Mouse (Mus musculus): ENCODE data around the gene Thada.

The Thada gene

DNA sequence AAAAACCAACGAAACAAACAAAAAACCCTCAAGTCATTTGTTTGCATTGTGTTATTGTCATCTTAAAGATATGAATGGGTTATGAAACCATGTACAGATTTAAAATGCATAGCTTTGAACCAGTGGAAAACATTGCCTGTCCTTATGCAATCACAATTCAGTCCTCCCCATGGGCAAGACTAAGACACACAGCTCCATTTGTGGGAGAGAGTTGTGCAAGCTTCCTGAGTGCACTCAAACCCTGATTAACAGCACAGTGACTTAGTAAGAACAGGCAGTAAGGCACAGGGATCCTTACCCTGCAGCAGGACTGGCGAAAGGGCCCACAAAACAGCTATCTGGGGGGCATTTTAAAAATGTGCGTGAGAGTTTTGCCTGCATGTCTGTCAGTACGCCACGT is 11.2 kb upstream of the Thada start:
- DNase-seq (ENCODE audit: low spot score in 2 of 2) = no peak

DNA sequence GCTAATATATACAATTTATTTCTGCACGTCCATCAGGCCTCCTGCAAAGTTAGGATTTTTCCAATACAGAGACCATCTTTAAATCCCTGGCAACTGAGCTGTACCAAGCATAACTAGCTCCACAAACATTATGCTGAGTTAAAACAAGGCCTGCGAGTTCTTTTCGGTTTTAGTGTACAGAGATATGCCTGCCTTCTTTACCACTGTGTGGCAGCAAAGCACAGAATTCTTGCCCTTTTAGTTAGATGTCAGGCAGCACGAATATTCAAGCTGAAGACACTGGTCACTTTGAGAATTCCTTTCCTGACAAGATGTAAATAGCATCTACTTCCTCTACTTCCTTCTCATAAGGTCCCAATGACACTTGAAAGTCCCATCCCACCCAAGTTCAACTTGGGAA is 8.3 kb upstream of the Thada start:
- DNase-seq (ENCODE audit: low spot score in 2 of 2) = no peak

DNA sequence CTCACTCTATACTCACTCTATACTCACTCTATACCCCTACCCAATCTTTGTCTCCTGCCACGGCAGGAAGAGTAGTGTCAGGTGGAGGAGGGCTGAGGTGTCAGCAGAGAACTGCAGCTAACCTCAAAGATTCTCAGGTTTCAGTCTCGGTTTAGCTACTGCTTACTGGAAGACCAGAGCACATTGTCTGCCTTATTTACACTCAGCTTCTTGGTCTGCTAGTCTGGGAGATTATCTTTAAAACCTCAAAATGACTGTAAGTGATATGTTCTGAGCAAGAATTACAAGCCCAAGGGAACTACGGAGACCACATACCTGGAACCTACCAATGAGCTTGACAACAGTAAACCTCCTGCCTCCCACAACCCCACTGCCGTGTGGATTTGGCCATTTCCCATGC is 31.0 kb downstream of the Thada start:
- no peak for DNase-seq (ENCODE audit: low spot score in 2 of 2)

DNA sequence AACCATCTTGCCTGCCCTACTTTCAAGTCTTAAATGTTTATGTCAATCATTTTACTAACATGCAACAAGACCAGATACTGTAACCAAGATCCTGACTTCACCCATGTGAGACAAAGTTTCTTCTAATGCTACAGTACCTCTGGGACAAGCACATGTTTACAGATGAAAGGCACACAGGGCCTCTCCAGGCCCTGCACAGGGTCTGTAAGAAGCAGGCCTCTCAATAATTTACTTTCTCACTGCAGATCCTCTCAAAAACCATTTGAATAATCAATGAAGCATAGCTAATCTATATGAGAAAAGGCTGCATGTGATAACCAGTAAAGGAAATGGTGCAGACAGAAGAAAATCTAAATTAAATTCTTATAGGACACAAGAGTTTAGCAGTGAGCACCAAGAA is 31.8 kb downstream of the Thada start:
- DNase-seq (ENCODE audit: low spot score in 2 of 2) = no peak

DNA sequence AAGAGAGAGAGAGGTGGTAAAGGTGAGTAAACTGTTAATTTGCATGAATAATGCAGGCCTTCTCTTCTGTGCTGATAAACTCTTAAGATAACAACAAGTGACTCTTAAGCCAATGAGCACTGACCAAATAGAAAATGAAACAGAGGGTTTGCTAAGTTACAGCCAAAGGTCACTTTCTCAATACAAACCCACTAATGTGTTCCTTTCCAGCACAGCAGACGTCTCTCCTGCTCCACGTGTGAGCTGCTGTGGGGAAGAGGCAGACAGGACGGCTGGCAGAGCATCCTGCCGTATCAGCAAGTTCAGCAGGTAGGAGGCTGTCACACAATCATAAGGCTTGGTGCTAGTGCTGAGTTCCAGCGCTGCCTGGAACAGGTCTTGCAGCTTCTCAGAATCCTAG is 34.0 kb downstream of the Thada start:
- no peak for DNase-seq (ENCODE audit: low spot score in 2 of 2)

DNA sequence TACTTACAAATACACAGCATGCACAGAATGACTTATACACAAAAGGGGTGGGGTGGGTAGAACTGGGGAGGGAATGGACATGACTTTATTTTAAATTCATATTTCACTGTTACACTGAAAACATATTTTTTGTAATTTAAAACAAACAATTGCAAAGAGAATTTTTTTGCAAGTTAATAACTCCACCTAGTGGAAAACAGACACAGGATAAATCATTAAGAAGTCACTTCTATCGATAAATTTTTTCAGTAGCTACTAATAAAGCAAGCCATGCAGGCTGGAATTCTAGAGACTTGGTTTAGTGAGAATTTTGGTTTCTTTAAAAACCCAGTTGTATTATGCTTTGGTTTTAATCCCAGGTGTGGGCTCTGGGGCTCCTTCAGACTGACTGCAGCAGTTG is 41.7 kb downstream of the Thada start:
- DNase-seq (ENCODE audit: low spot score in 2 of 2) = no peak

DNA sequence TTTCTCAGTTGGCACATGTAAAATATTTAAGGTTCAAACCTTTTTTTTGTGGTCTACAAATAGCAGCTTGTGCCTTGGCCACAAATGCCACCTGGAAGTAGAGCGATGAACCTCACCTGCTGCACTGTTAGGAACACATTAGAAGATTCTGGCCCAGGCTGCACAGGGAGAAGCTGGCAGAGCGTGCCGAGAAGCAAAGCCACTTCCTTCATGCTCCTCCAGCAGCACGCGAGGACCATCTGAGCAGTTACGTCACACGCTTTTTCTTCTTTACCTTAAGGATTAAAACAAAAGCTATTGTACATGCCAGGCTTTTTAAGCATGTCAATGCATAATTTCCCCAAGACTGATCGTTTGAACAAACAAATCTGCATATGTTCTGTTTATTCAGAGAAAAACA is 43.1 kb downstream of the Thada start:
- peak in 1 of 2 experiments; percentile 16 for DNase-seq (ENCODE audit: low spot score in 2 of 2)

DNA sequence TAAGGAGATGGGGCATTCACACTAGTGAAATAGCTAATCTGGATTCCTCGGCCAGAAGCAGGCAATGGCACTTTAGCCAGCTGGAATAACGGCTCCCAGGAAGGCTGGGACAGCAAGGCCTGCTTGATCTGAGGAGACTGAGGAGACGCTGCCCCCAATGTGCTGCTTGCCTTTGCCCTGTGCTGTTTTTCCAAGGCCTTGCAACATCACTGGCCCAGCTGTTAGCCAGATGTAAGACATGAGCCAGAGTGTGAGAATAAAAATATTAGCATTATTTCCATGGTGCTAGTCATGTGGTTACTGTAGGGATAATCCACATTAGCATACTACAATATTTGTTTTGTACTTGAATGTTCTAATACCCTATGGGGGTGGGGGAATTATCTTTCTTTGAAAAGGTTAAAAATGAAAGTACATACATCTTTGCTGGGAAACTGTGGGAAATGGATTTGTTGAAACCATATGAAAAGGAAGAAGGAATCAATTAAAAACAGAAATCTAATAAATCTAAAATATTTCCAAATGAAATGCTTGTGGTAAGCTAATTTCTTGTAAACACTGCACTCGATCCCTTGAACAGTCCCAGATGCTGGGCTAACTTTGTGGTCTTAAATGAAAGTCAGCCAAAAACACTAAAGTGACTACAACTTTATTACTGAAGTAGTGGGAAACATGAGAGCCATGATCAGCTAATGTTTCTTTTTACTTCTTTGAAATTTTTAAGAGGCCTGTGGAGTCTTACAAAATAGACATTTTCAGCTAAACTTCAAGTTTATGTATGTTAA is 43.8 kb downstream of the Thada start:
- no peak for DNase-seq (ENCODE audit: low spot score in 2 of 2)

DNA sequence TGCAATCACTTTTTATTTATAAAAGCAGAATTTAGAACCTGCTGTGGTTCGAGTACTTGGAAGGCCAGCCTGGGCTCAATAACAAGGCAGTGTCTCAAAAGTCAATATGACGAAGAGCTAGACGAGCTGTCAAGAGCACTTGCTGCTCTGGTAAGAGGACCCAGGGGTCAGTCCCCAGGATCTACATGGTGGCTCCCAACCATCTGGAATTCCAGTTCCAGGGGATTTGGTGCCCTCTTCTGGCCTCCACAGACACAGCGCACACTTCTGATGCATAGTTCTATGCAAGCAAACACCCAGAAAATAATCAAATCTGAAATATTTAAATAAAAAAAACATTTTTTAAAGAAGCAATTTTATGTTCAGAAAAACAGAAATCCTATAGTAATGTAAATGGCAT is 45.0 kb downstream of the Thada start:
- no peak for DNase-seq (ENCODE audit: low spot score in 2 of 2)

DNA sequence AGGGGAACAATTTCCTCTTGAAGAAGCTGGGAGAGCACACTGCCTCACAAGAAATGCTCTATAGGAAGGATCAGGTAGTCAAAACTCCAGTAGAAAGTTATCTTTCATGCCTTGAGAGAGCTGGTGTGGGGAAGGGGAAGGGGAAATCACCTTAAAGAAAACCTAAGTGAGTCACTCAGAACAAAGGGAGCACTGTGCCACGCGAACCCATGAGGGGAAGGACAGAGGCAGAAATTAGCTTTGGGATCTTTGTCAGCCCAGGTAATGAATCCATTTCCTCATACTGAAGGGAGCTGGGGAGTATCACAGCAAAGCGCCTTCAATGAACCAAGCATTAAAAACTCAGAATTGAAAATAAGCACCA is 45.7 kb downstream of the Thada start:
- DNase-seq (ENCODE audit: low spot score in 2 of 2) = no peak

DNA sequence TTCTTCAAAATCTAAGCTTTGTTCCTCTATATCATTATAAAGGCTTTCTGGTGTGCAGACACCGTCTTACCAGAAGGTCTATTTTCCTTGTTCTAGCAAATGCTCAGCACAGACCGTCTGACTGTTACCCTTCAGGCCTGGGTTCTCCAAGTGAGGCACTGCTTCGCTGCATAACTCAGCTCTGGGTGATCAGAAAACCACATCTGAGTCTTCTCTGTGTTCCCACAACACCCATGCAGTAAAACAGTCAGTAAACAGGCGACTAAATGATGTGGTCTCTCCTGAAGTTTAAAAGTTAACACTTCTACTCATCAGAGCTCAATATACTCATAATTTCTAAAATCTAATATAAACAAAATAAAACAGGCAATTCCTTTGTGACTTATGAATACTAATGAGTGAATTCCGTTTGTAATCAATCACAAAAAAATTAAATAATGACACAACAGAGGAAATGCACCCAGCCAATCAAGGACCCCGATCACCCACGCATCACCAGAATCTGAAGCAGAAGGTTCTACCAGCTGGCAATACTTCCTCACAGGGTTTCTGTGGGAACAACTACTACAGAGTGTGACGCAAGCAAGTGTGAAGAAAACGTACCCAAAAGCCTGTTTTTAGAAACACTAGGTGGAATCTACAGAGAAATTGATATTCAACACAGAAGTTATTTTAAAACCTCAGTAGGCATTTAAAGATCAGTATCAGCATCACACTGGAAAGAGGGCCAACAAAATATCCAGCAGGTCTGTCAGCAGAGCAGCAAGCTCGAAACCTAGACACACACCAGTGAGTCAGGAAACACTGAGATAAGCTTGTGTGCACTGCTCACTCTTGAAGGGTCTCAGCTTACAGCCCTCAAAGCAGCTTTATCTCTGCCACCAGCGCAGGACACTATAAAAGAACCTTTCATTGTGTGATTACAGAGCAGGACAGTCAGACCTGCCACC is 46.4 kb downstream of the Thada start:
- peak; percentile 22 to 39 for DNase-seq (ENCODE audit: low spot score in 2 of 2)

DNA sequence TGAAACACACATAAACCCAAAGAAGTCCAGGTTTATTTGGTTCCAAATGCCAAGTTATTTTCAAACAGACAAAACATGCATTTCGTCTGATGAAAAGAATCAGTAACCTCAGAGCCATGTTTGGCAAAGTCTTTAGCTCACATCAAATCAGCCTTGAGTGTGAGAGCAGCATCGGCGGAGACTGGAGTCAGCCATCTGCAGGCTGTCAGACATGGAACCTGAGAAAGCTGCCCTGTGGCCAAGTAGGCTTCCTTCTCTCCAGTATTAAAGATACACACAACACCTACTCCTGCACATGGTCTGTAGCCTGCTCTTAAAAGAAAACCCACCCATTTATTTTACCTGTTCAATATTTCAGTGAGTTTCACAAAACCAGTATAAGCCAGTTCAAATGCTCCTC is 50.1 kb downstream of the Thada start:
- DNase-seq (ENCODE audit: low spot score in 2 of 2) = no peak

DNA sequence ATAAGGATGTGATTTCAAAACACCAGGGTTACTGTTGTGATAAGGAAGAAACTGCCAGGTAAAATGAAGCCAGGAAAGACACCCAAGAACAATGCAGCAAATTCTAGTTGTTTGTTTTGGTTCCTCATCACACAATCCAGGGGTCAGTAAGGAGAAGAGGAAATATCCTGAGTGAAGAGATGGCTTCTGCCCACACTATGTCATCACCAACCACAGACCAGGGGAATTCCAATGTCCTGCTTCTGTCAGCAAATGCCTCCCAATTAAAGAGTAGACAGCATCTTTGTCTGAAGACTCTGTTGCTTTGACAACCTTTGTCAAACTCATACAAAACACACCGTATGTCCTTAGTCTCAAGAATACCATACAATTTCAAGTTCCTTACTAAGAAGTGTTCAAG is 57.3 kb downstream of the Thada start:
- no peak for DNase-seq (ENCODE audit: low spot score in 2 of 2)

DNA sequence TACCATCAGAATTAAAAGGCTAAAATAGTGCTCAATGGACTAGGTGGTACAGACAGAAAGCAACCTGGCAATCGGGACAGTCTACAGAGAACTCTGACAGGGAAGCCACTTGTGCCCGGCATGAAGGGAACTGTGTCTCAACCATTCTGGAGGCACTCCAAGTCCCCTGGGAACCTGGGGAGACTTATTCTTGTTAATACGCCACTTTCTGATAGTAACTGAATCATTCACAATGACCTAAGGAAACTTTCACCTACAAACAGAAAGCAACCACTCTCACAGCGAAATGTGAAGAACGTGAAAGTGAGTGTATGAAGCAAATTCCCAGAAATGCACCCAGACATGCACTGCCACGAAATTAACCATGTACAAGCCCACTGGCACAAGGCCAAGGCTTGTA is 60.4 kb downstream of the Thada start:
- DNase-seq (ENCODE audit: low spot score in 2 of 2) = no peak

DNA sequence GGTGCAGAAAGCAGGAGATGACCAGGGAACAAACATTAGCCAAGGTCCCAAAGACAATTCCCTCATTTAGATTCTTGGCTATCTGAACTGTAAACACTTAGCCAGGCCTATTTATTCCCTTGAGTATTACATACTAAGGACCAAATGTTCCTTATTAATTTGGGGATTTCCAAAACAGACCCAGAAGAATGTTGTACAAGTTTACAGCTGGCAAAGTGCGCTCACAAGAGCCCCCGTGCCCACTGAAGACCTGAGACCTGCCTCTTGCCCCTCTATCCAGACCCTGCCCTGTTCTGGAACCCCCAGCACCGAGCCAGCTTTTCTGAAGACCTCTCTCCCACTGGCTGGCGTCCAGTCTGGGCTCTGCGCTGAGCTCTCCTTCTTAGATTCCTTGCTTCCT is 64.2 kb downstream of the Thada start:
- no peak for DNase-seq (ENCODE audit: low spot score in 2 of 2)

DNA sequence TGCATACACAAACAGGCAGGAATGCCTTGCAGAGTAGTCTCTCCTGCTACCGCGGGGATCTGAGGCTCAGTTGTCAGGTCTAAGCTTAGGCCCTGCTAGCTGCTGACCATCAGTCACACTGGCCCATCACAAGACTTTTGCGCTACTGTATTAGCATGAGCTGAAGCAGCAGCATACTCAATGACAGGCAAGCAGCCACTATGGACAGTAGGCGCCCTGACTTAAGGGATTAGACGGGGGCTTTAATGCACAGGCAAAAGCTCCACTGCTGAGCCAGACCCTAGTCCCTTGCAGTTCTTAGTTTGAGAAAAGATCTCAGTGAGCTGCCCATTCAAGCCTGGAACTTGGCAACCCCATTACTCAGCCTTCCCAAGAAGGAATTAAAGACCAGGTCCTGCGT is 66.6 kb downstream of the Thada start:
- DNase-seq (ENCODE audit: low spot score in 2 of 2) = no peak

DNA sequence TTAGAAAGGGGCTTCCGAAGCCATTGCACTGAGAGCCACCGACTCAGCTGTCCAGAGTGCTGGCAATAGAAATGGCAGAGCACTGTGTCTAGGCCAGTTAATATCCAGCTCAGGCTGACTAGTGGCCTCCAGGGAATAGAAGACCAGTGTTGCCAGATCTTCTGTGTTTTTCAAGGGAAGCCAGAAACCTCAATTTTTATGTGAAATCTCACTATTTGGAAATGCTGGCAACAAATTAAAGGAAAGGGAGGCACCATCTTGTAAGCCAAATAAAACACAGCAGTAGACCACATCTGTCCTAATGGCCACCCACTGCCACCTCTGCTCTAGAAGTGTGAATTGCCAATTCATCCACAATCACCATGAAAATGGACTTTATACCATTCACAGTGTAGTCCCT is 76.0 kb downstream of the Thada start:
- no peak for DNase-seq (ENCODE audit: low spot score in 2 of 2)

DNA sequence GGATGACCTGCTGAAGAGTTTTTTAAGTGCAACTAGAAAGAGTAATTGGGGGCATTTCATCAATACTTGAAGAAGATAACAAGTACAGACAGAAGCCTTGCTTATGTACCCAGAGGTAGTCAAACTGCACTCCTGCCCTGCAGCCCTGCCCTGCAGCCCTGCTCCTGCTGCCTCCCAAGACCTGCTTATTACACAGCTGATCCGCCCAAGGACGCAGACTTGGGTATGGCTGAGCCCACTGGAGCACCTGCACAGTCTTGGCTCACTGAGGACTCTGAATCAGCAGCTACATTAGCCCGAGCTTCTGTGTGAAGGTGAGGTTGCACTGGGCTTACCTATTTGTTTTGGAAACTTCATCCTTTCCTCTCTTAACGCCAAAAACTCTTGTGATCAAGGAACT is 79.8 kb downstream of the Thada start:
- no peak for DNase-seq (ENCODE audit: low spot score in 2 of 2)

DNA sequence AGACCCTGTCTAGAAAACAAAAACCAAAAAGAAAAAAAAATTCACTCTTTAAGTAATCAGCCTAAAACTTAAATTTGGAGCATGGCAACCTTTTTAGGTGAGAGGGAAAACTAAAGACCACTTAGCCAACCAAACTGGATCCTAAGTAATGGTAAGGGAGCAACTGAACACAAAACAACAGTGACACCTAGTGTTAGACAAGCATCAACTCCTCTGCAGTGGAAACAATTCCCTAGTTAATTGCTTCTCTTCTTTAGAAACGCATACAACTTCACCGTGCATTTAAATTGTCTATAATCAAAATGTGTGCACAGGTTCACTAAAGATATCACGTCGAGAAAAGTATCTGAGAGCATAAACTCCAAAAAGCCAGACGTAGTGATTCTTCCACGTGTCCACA is 80.3 kb downstream of the Thada start:
- no peak for DNase-seq (ENCODE audit: low spot score in 2 of 2)

DNA sequence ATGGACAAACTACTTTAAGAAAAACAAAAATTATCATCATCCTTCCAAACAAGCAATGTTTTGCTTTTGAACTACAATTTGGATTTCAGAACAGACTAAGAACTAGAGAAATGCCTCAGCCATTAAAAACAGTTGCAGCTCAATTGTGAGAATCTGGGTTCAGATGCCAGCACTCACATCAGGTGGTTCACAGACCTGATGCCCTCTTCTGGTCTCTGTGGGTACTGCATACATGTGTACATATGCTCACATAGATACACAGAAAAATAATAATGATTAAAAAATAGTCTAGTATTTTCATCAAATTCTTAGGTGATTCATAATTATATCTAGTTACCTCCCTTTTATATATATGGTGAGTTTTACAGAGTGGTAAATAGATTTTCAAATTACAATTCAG is 81.3 kb downstream of the Thada start:
- DNase-seq (ENCODE audit: low spot score in 2 of 2) = no peak

DNA sequence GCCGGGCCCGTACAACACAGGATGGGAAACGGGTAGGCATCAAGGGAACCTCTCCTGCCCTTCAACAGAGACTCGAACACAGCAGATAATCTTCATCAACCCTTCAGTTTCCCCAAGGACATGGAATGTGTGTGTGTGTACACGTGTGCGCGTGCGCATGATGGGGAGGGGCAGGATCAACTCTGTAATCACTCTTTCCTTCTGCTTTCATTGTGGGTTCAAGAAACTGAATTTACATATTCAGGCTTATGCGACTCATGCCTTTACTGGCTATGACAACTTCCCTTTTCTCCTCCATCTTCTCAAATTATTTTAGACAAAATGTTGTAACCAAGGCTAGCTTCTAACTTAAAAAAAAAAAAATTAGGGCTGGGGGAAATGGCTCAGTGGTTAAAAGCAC is 85.7 kb downstream of the Thada start:
- no peak for DNase-seq (ENCODE audit: low spot score in 2 of 2)

DNA sequence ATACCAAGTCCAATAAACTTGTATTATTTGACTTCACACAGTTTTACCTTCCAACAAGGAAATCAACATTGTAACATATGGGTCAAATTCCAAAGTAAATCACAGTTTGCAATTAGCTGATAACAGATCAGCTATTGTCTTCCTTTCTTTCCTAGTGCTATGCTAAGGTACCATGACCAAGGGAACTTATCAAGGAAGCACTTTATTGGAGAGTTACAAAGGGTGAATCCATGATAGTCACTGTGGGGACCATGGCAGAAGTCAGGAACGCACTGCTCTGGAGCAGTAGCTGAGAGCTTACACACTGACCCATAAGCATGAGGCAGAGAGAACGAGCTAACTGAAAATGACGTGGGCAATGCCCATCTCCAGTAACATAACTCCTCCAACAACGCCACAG is 89.1 kb downstream of the Thada start:
- DNase-seq (ENCODE audit: low spot score in 2 of 2) = no peak

DNA sequence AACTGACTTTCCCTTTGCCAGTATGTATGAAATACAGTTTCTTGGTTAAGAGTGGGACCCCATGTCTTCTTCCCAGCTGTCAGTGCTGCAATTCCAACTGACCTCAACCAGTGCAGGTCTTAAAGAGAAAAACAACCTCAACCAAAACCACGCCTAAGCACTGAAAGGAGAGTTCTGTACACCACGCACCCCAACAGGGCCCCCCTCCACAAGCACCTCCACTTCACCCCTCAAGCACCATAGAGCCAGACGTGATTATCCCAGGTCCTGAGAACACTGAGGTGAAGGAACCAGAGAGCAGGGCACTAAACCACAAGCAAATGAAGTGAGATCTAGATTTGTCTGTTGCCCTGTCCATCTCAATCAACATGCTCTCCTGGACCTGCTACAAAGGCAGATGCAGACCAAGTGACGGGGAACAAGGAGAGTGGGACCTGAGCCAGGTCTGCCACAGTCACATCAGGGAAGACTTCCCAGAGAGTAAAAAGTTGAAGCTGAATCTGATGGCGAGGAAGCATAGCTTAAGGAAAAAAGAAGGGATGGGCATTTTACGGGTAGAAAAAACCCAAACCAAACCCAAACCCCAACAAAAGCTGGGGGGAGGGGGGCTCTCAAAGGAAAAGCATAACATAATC is 93.5 kb downstream of the Thada start:
- no peak for DNase-seq (ENCODE audit: low spot score in 2 of 2)
